Mouse (Mus musculus): ENCODE results near the gene Rbm18. TPM values are rescaled to one million over a fixed set of nuclear protein-coding genes. Genes with fewer than 3 reads are reported as not detected.
A peak's percentile ranks its signal among the peaks of the same experiment; 100 is the strongest.
"Not testable (repeated sequence)": the region's sequence is repeated elsewhere in the genome, so short reads cannot be mapped to it uniquely, and the experiment has no call there.

Rbm18 gene
- polyA plus RNA-seq, 1 experiment from 2014 or later = 96.2 TPM

DNA sequence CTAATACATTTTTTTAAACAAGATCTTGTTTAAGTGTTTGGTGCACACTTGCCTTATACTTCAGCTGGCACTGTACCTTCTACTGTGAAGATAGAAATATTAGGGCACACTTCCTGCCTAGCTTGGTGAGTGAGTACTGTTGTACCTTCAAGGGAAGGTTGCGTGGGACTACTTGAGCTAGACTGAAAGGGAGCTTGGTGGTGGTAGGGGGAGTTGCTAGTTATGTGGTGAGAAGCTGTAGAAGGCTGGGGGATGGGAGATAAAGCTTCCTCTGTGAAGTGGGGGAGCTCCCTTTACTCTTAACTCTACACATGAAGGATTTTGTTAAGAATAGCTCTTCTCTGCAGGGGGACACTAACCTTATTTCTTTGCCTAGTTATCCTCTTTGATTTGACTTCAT, 20.9 kb upstream of the Rbm18 start:
- H3K9me3 ChIP-seq = no peaks in the 10 kb centered on the region
- no peak overlapping the region for H3K4me2 ChIP-seq (replicated peaks)
- H3K9ac ChIP-seq = no peak overlapping the region
- 77% methylated on average over 1 of the region's 1 CpGs for WGBS
- no peaks in the 10 kb centered on the region for H3K27me3 ChIP-seq
- H3K4me1 ChIP-seq = peaks cover 29% of the 10 kb centered on the region
- H3K4me3 ChIP-seq = no peak overlapping the region
- H3K36me3 ChIP-seq = peaks cover 12% of the 10 kb centered on the region
- H3K27ac ChIP-seq = no peak overlapping the region
- ATAC-seq (ENCODE audit: insufficient number of reproducible peaks, insufficient read depth, low FRiP score, low TSS enrichment) = no peak

GRCm38 (mm10) chr2:36152401-36152800, 15.8 kb upstream of the Rbm18 start:
- Histone ChIP-seq H3K4me1 (peaks cover 33% of the 10 kb centered on the region), H3K36me3 (peaks cover 12% of the 10 kb centered on the region)
- not testable (repeated sequence) for H3K4me2 ChIP-seq (replicated peaks); H3K27me3 ChIP-seq; H3K27ac ChIP-seq; H3K9ac ChIP-seq; H3K9me3 ChIP-seq; H3K4me3 ChIP-seq; ATAC-seq (ENCODE audit: insufficient number of reproducible peaks, insufficient read depth, low FRiP score, low TSS enrichment)
- 93% methylated on average over 4 of the region's 4 CpGs for WGBS

GRCm38 (mm10) chr2:36148876-36149365, 12.3 kb upstream of the Rbm18 start:
- ATAC-seq (ENCODE audit: insufficient number of reproducible peaks, insufficient read depth, low FRiP score, low TSS enrichment) = no peak; the same call in 1 of the 2 replicates
- peak overlapping the region; percentile 5; the same call in 1 of the 2 replicates for H3K4me2 ChIP-seq (replicated peaks)
- H3K27ac ChIP-seq = peak overlapping the region; percentile 68
- H3K4me1 ChIP-seq = peaks cover 30% of the 10 kb centered on the region
- no peak overlapping the region for H3K9ac ChIP-seq
- H3K36me3 ChIP-seq = peaks cover 7% of the 10 kb centered on the region
- H3K27me3 ChIP-seq = no peaks in the 10 kb centered on the region
- no peak overlapping the region for H3K4me3 ChIP-seq
- no peaks in the 10 kb centered on the region for H3K9me3 ChIP-seq
- 19% methylated on average over 7 of the region's 7 CpGs for WGBS

DNA sequence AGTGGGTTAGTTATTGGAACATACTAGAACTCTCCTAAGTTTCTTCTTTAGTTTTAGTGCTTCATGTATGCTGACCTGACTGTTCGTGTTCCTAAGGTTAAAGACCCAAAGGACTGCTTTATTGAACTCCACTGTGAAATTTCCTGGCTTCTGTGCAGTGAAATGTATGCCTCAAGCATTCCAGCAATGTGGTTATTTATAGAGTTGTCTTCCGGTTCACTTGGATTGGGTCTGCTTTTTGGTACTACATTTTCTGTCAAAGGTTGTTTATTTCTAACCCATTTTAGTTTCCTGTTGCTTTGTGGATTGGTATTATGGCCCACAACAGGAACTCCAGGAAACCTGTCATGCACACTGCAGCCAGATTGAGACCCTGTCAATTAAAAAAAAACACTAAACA, 2.5 kb upstream of the Rbm18 start:
- H3K27me3 ChIP-seq = no peaks in the 10 kb centered on the region
- no peak for ATAC-seq (ENCODE audit: insufficient number of reproducible peaks, insufficient read depth, low FRiP score, low TSS enrichment)

GRCm38 (mm10) chr2:36135887-36136286, 686 bp downstream of the Rbm18 start:
- H3K36me3 ChIP-seq = peaks cover 29% of the 10 kb centered on the region
- peaks cover 11% of the 10 kb centered on the region for H3K4me1 ChIP-seq
- H3K27ac ChIP-seq = peak overlapping the region; percentile 75; the same call in 1 of the 2 replicates
- H3K9ac ChIP-seq = peak overlapping the region; percentile 71
- H3K4me2 ChIP-seq (replicated peaks) = peak overlapping the region; percentile 67
- no peaks in the 10 kb centered on the region for H3K27me3 ChIP-seq
- H3K4me3 ChIP-seq = peak overlapping the region; percentile 68
- H3K9me3 ChIP-seq = no peaks in the 10 kb centered on the region
- ATAC-seq (ENCODE audit: insufficient number of reproducible peaks, insufficient read depth, low FRiP score, low TSS enrichment) = no peak
- WGBS = 1% methylated on average over 4 of the region's 4 CpGs

More for the DNA sequence above, 2.5 kb upstream of the Rbm18 start:
- 49% methylated on average over 2 of the region's 2 CpGs for WGBS
- H3K9ac ChIP-seq = no peak overlapping the region
- H3K4me3 ChIP-seq = no peak overlapping the region
- H3K9me3 ChIP-seq = no peaks in the 10 kb centered on the region
- peaks cover 16% of the 10 kb centered on the region for H3K4me1 ChIP-seq
- H3K27ac ChIP-seq = no peak overlapping the region
- 0 out of 2 replicates have a peak, but pooled peaks cover 2% of the 10 kb centered on the region for H3K36me3 ChIP-seq
- no peak overlapping the region for H3K4me2 ChIP-seq (replicated peaks)

DNA sequence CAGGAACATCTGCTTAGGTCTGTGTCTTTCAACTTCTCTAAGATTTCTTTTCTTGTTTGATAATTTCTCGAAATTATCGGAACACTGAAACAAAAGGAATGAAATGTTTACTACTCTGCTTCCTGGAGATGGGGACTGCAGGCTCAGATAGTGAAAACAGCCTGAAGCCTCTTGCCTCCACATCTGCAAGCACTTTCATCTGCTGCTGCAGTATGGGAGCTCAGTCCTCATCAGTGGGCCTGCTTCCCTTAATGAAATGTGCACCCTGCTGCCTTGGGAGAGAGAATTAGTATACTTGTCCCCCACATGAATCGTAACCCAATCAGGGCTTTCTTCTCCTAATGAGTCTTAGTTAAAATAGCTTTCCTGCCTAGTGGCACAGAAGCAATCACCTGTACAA, 7.5 kb downstream of the Rbm18 start:
- Histone ChIP-seq H3K4me1 (0 out of 2 replicates have a peak, but pooled peaks cover 6% of the 10 kb centered on the region), H3K36me3 (peaks cover 62% of the 10 kb centered on the region), H3K4me3 (no peak overlapping the region), H3K27me3 (no peaks in the 10 kb centered on the region), H3K9ac (no peak overlapping the region), H3K9me3 (no peaks in the 10 kb centered on the region), H3K27ac (peak overlapping the region; percentile 31; the same call in 1 of the 2 replicates), H3K4me2 (replicated peaks) (no peak overlapping the region)
- 52% methylated on average over 3 of the region's 3 CpGs for WGBS
- ATAC-seq (ENCODE audit: insufficient number of reproducible peaks, insufficient read depth, low FRiP score, low TSS enrichment) = no peak

GRCm38 (mm10) chr2:36127973-36128372, 8.6 kb downstream of the Rbm18 start:
- H3K9me3 ChIP-seq = no peaks in the 10 kb centered on the region
- H3K36me3 ChIP-seq = peaks cover 60% of the 10 kb centered on the region
- no peak overlapping the region for H3K4me2 ChIP-seq (replicated peaks)
- H3K27me3 ChIP-seq = no peaks in the 10 kb centered on the region
- no peak overlapping the region for H3K27ac ChIP-seq
- no peak for ATAC-seq (ENCODE audit: insufficient number of reproducible peaks, insufficient read depth, low FRiP score, low TSS enrichment)
- WGBS = 75% methylated on average over 4 of the region's 4 CpGs
- no peak overlapping the region for H3K9ac ChIP-seq
- no peak overlapping the region for H3K4me3 ChIP-seq
- 0 out of 2 replicates have a peak, but pooled peaks cover 6% of the 10 kb centered on the region for H3K4me1 ChIP-seq

DNA sequence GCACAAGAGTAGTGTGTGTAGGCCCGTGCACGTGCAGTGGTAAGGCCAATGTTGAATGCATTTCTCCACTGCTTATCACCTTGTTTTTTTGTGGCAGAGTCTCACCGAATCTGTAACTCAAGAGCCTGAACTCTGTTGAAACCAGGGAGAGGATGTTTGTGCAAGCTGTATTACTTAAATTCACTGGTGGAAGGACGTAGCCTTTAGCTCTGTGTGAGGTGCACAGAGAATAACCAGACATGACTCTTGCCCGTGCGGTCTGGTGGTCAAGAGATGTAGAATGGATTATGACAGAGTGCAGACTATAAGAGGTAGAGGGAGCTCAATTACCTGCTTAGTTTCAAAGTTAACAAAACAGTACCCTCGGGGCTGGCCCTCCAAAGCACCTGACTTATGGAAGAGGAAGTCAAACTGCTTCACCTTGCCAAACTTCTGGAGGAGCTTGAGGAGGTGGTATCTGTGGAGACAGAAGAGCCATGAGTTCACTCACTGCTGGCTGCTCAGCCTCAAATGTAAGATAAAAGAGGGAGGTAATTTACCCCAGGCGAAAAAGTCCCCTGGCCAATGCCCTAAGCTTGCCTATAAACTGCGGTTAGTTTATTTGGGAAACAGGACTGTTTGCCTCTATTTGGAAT, 9.7 kb downstream of the Rbm18 start:
- no peak overlapping the region for H3K9ac ChIP-seq
- H3K4me2 ChIP-seq (replicated peaks) = no peak overlapping the region
- H3K36me3 ChIP-seq = peaks cover 63% of the 10 kb centered on the region
- no peak overlapping the region for H3K4me3 ChIP-seq
- H3K27ac ChIP-seq = no peak overlapping the region
- H3K9me3 ChIP-seq = no peaks in the 10 kb centered on the region
- 0 out of 2 replicates have a peak, but pooled peaks cover 6% of the 10 kb centered on the region for H3K4me1 ChIP-seq
- ATAC-seq (ENCODE audit: insufficient number of reproducible peaks, insufficient read depth, low FRiP score, low TSS enrichment) = no peak
- H3K27me3 ChIP-seq = no peaks in the 10 kb centered on the region
- WGBS = 84% methylated on average over 9 of the region's 9 CpGs

GRCm38 (mm10) chr2:36112632-36113031, 23.9 kb downstream of the Rbm18 start:
- no peak overlapping the region for H3K9ac ChIP-seq
- no peak overlapping the region for H3K4me2 ChIP-seq (replicated peaks)
- ATAC-seq (ENCODE audit: insufficient number of reproducible peaks, insufficient read depth, low FRiP score, low TSS enrichment) = no peak
- H3K27ac ChIP-seq = no peak overlapping the region
- 66% methylated on average over 3 of the region's 3 CpGs for WGBS
- peaks cover 21% of the 10 kb centered on the region for H3K36me3 ChIP-seq
- H3K27me3 ChIP-seq = peaks cover 15% of the 10 kb centered on the region
- H3K9me3 ChIP-seq = no peaks in the 10 kb centered on the region
- peaks cover 13% of the 10 kb centered on the region for H3K4me1 ChIP-seq
- no peak overlapping the region for H3K4me3 ChIP-seq

DNA sequence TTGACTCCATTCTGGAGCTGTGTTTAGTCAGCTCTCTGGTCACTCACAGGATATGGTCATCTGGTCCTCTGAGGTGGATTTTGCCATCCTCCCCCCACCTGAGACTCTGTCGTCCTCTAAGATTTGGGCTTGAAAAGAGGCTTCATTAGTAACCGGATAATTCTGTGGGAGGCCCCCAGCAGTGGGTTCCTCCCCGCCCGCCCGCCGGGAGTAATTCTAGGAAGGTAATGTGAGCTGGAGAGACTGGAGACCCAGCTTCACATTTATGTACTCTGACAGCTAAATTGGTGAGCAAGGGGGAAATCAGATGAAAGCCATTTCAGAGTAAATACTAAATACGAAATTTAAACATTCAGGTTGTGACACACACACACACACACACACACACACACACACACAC, 28.0 kb downstream of the Rbm18 start:
- Histone ChIP-seq H3K27me3 (peaks cover 48% of the 10 kb centered on the region), H3K27ac (no peak overlapping the region), H3K36me3 (no peaks in the 10 kb centered on the region), H3K4me3 (no peak overlapping the region), H3K9me3 (no peaks in the 10 kb centered on the region), H3K4me2 (replicated peaks) (peak overlapping the region; percentile 22; the same call in 1 of the 2 replicates), H3K9ac (no peak overlapping the region), H3K4me1 (peaks cover 33% of the 10 kb centered on the region)
- ATAC-seq (ENCODE audit: insufficient number of reproducible peaks, insufficient read depth, low FRiP score, low TSS enrichment) = no peak
- WGBS = under 1% methylated on average over 7 of the region's 7 CpGs

- no peak for ATAC-seq (ENCODE audit: insufficient number of reproducible peaks, insufficient read depth, low FRiP score, low TSS enrichment)
- H3K4me1 ChIP-seq = peaks cover 52% of the 10 kb centered on the region
- peak within 1 kb of the TSS; percentile 88 for H3K9ac ChIP-seq
- H3K9me3 ChIP-seq = no peaks in the 10 kb centered on the region
- peak within 1 kb of the TSS; percentile 92 for H3K27ac ChIP-seq
- H3K27me3 ChIP-seq = peaks cover 78% of the 10 kb centered on the region
- H3K36me3 ChIP-seq = no peaks in the 10 kb centered on the region
- WGBS = under 1% methylated on average over 55 of the region's 58 CpGs
- peak within 1 kb of the TSS; percentile 62 for H3K4me3 ChIP-seq
- peak within 1 kb of the TSS; percentile 77 for H3K4me2 ChIP-seq (replicated peaks)
Measured at GRCm38 (mm10) chr2:36104956-36105741, 31.4 kb downstream of the Rbm18 start, which contains the start of gene Lhx6. TSS of gene Lhx6 (minus strand) at chr2:36105408.
